Mouse (Mus musculus) small intestine, adult 2 months (tissue): ENCODE results near the gene Atp8b4. TPM values are rescaled to one million over a fixed set of nuclear protein-coding genes. Genes with fewer than 3 reads are reported as not detected.

Experiments used
- H3K27ac ChIP-seq: fragments of 200-500 bp; 2 replicates; pipeline ENCODE4 v1.5.1; 2012; ENCODE audit warnings: low read depth, low read length, control low read depth, inconsistent platforms; ENCODE audit not compliant: insufficient read depth
- H3K27me3 ChIP-seq: fragments of 200-500 bp; 2 replicates; pipeline ENCODE4 v1.6.1; 2012; ENCODE audit warnings: mild to moderate bottlenecking, moderate library complexity, low read length, inconsistent platforms; ENCODE audit not compliant: control insufficient read depth, insufficient read depth
- H3K36me3 ChIP-seq: fragments of 200-500 bp; 2 replicates; pipeline ENCODE4 v1.6.1; 2012; ENCODE audit warnings: mild to moderate bottlenecking, low read length, control low read depth, inconsistent platforms; ENCODE audit not compliant: control insufficient read depth, insufficient read depth
- H3K4me1 ChIP-seq: fragments of 200-500 bp; 2 replicates; pipeline ENCODE4 v1.6.1; 2012; ENCODE audit warnings: low read length, inconsistent platforms, mixed read lengths; ENCODE audit not compliant: control insufficient read depth, insufficient read depth, insufficient read length
- H3K4me3 ChIP-seq: fragments of 200-500 bp; 2 replicates; pipeline ENCODE4 v1.5.1; 2012; ENCODE audit warnings: low read depth, mild to moderate bottlenecking, control low read depth, inconsistent platforms, low read length, moderate library complexity
- CTCF ChIP-seq: fragments of 200-500 bp; IDR thresholded peaks from 2 replicates; pipeline ENCODE4 v1.5.1; 2012; ENCODE audit warnings: low read depth, mild to moderate bottlenecking, control low read depth, inconsistent platforms, low read length, moderate library complexity, mixed read lengths; ENCODE audit not compliant: insufficient replicate concordance, insufficient read length; ENCODE audit errors: extremely low read depth
- POLR2A ChIP-seq: fragments of 200-500 bp; IDR thresholded peaks from 2 replicates; pipeline ENCODE4 v1.6.1; 2012; ENCODE audit warnings: low read depth, mild to moderate bottlenecking, control low read depth, inconsistent platforms, low read length, moderate library complexity
- WGBS: fragments of 180-500 bp; shearing (Covaris S2); methylation state at CpG from one replicate; pipeline ENCODE4 v1.1.7; 2018; 5-methylcytosine and 5-hydroxymethylcytosine counted together
- polyA plus RNA-seq: library from polyadenylated mRNA; depleted of rRNA; stranded (reverse); fragments of >200 nt; gene quantifications from 2 replicates; pipeline ENCODE4 v1.2.3, GENCODE M21; 2012

Atp8b4 gene
- polyA plus RNA-seq, 1 experiment = 0.09 TPM

DNA sequence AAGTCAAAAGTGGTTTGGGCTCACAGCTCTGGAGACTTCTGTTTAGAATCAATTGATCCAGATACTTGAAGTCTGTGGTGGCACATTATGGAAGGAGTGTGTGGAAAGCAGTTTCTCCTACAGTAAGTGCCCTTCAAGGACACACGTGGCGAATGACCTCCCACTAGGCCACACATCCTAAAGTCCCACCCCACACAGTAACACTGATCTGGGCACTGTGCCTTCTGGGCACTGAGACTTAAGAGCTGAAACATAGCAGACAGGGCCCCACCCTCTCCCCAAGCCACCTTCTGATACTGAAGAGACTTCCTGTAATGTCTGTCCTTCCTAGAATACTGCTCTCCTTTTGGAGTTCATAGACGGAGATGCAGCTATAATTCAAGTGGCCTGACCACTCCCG is 84.5 kb downstream of the Atp8b4 start:
- Histone ChIP-seq H3K27ac (no peak overlapping the region), H3K27me3 (no peaks in the 10 kb centered on the region), H3K4me1 (no peaks in the 10 kb centered on the region), H3K4me3 (no peak overlapping the region), H3K36me3 (no peaks in the 10 kb centered on the region)
- 73% methylated on average over 4 of the region's 4 CpGs for WGBS
- TF ChIP-seq CTCF = no peak
- TF ChIP-seq POLR2A = no peak

- TF ChIP-seq CTCF = no peak
- TF ChIP-seq POLR2A = no peak
- no peak overlapping the region for H3K4me3 ChIP-seq
- H3K27me3 ChIP-seq = no peaks in the 10 kb centered on the region
- no peaks in the 10 kb centered on the region for H3K36me3 ChIP-seq
- H3K4me1 ChIP-seq = no peaks in the 10 kb centered on the region
- H3K27ac ChIP-seq = no peak overlapping the region
Measured at GRCm38 (mm10) chr2:126412759-126413158, 87.7 kb downstream of the Atp8b4 start.

GRCm38 (mm10) chr2:126399454-126399853 is 101.0 kb downstream of the Atp8b4 start:
- Histone ChIP-seq H3K4me1 (no peaks in the 10 kb centered on the region), H3K27ac (no peak overlapping the region), H3K27me3 (no peaks in the 10 kb centered on the region), H3K4me3 (no peak overlapping the region), H3K36me3 (no peaks in the 10 kb centered on the region)
- 87% methylated on average over 2 of the region's 2 CpGs for WGBS
- TF ChIP-seq POLR2A (no peak), CTCF (no peak)

DNA sequence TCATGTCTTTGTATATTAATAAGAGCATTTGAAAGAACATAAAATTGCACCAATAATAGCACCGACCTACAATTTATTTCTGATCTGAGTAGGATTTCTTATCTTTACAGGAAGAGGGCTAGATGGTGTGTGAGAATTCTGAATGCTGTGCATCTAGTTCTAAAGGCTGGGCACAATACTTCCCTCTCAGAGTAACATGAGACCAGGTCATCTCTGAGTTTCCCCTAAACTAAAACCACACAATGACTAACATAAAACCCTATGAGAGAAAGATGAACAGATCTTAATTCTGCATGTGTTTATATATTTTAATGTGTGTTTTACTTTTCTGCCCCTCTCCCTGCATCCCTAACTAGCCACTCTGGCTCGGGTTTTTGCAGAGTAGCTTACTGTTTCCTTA is 101.5 kb downstream of the Atp8b4 start:
- Histone ChIP-seq H3K27ac (no peak overlapping the region), H3K27me3 (no peaks in the 10 kb centered on the region), H3K4me1 (no peaks in the 10 kb centered on the region), H3K36me3 (no peaks in the 10 kb centered on the region), H3K4me3 (no peak overlapping the region)
- WGBS = 45% methylated on average over 2 of the region's 2 CpGs
- TF ChIP-seq POLR2A = no peak
- no peak for TF ChIP-seq CTCF

DNA sequence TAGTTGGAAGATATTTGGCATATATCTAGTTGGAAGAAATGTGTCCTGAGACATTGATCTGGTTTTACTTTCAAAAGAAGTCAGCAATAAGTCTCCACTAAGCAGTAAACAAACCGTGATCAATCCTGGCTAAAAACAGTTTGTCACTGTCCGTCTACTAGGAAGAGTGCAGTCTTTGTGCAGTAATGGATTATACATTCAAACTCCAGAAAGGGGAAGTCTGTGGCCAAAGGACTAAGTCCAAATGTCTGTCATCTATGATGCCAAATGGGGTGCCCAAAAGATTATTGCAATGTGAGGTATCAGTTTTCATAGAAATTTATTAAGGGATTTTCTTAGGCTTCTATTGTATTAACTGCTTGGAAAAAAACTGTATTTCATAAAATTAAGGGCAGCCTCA is 102.3 kb downstream of the Atp8b4 start:
- Histone ChIP-seq H3K27ac (no peak overlapping the region), H3K4me1 (no peaks in the 10 kb centered on the region), H3K36me3 (no peaks in the 10 kb centered on the region), H3K4me3 (no peak overlapping the region), H3K27me3 (no peaks in the 10 kb centered on the region)
- 69% methylated on average over 2 of the region's 2 CpGs for WGBS
- TF ChIP-seq CTCF (no peak), POLR2A (no peak)

DNA sequence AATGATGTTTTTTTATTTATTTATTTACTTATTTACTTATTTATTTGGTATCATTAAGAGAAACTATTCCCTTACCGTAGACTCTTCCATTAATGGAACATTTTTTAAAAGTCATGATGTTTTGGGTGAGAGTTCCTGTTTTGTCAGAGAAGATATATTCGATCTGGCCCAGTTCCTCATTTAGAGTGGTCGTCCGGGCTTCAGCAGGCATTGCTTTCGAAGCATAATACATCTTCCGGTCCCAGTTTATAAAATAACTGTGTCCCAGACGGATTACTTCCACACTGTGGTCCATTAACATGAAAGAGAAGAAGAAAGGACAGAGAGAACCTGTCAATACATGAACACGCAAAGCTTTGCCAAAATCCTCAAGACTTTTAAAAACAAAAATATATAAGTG is 103.0 kb downstream of the Atp8b4 start:
- TF ChIP-seq CTCF = no peak
- no peak for TF ChIP-seq POLR2A
- Histone ChIP-seq H3K27me3 (no peaks in the 10 kb centered on the region), H3K36me3 (no peaks in the 10 kb centered on the region), H3K4me3 (no peak overlapping the region), H3K27ac (no peak overlapping the region), H3K4me1 (no peaks in the 10 kb centered on the region)
- 70% methylated on average over 8 of the region's 8 CpGs for WGBS

GRCm38 (mm10) chr2:126394924-126395323 is 105.5 kb downstream of the Atp8b4 start:
- TF ChIP-seq POLR2A = no peak
- TF ChIP-seq CTCF = no peak
- H3K27ac ChIP-seq = no peak overlapping the region
- H3K4me1 ChIP-seq = no peaks in the 10 kb centered on the region
- no peaks in the 10 kb centered on the region for H3K36me3 ChIP-seq
- 55% methylated on average over 2 of the region's 2 CpGs for WGBS
- no peak overlapping the region for H3K4me3 ChIP-seq
- H3K27me3 ChIP-seq = no peaks in the 10 kb centered on the region

- Histone ChIP-seq H3K27ac (no peak overlapping the region), H3K4me3 (no peak overlapping the region), H3K27me3 (no peaks in the 10 kb centered on the region), H3K36me3 (no peaks in the 10 kb centered on the region), H3K4me1 (no peaks in the 10 kb centered on the region)
- TF ChIP-seq CTCF = no peak
- TF ChIP-seq POLR2A = no peak
- 68% methylated on average over 8 of the region's 8 CpGs for WGBS
Measured at GRCm38 (mm10) chr2:126387458-126388037, 112.9 kb downstream of the Atp8b4 start.
